Mouse (Mus musculus) liver, postnatal 0 days (tissue): ENCODE measurements around the gene Vapa. TPM values are rescaled to one million over a fixed set of nuclear protein-coding genes. Genes with fewer than 3 reads are reported as not detected.
"Not testable (repeated sequence)": the region's sequence is repeated elsewhere in the genome, so short reads cannot be mapped to it uniquely, and the experiment has no call there.

Source experiments
- ATAC-seq: fragments of 200-750 bp; cut with Nextera tagmentation; 2 replicates; pipeline ENCODE4 v1.8.0; 2017; ENCODE audit warnings: mild to moderate bottlenecking, moderate library complexity
- DNase-seq: peaks from one replicate; pipeline ENCODE4 v3.0.0-alpha.2; 2016
- H3K27ac ChIP-seq: fragments of 300-500 bp; sonication (generic); 2 replicates; pipeline ENCODE4 v1.5.1; 2014; ENCODE audit warnings: antibody characterized with exemption, moderate library complexity, mild to moderate bottlenecking, low read depth
- H3K27me3 ChIP-seq: fragments of 300-500 bp; sonication (generic); 2 replicates; pipeline ENCODE4 v1.6.1; 2014; ENCODE audit warnings: low read length, control low read depth, mixed read lengths; ENCODE audit not compliant: insufficient read depth
- H3K36me3 ChIP-seq: fragments of 300-500 bp; sonication (generic); replicated peaks from 2 replicates; pipeline ENCODE4 v1.6.1; 2014; ENCODE audit warnings: mild to moderate bottlenecking, control low read depth, low read length, moderate library complexity, mixed read lengths; ENCODE audit not compliant: insufficient read depth
- H3K4me1 ChIP-seq: fragments of 300-500 bp; sonication (generic); 2 replicates; pipeline ENCODE4 v1.6.1; 2014; ENCODE audit warnings: antibody characterized with exemption, mild to moderate bottlenecking, control low read depth; ENCODE audit not compliant: insufficient read depth
- H3K4me2 ChIP-seq: fragments of 300-500 bp; sonication (generic); 2 replicates; pipeline ENCODE4 v1.6.1; 2014; ENCODE audit warnings: low read depth, mild to moderate bottlenecking, low read length, moderate library complexity, mixed read lengths
- H3K4me3 ChIP-seq: fragments of 300-500 bp; sonication (generic); 2 replicates; pipeline ENCODE4 v1.5.1; 2014; ENCODE audit warnings: low read depth, low read length
- H3K9ac ChIP-seq: fragments of 300-500 bp; sonication (generic); replicated peaks from 2 replicates; pipeline ENCODE4 v1.6.1; 2014; ENCODE audit warnings: mild to moderate bottlenecking, moderate library complexity
- H3K9me3 ChIP-seq: fragments of 300-500 bp; sonication (generic); 2 replicates; pipeline ENCODE4 v1.6.1; 2016; ENCODE audit warnings: mild to moderate bottlenecking, control low read depth, low read length, mixed read lengths
- CTCF ChIP-seq: sonication (generic); IDR thresholded peaks from 2 replicates; pipeline ENCODE4 v1.5.1; 2016; ENCODE audit warnings: antibody characterized with exemption, low read depth
- EP300 ChIP-seq: IDR thresholded peaks from 2 replicates; pipeline ENCODE4 v1.6.1; 2016; ENCODE audit warnings: antibody characterized with exemption, low read depth, mild to moderate bottlenecking
- WGBS: fragments of 180-500 bp; shearing (Covaris S2); extraction: QIAGEN DNeasy Blood & Tissue Kit; methylation state at CpG from one replicate; pipeline ENCODE4 v1.1.7; 2014; ENCODE audit not compliant: insufficient replicate concordance; 5-methylcytosine and 5-hydroxymethylcytosine counted together
- polyA plus RNA-seq: library from polyadenylated mRNA; unstranded; fragments of >200 nt; fragmentation: Nextera tagmentation; extraction: Ambion mirVana; gene quantifications from 2 replicates; pipeline ENCODE4 v1.2.1, GENCODE M21; 2015

The Vapa gene
- polyA plus RNA-seq, 1 experiment from 2014 or later = 84.0 TPM

GRCm38 (mm10) chr17:65629943-65630342, 16.6 kb upstream of the Vapa start:
- Histone ChIP-seq H3K36me3 (no peaks in the 10 kb centered on the region), H3K4me3 (no peak overlapping the region), H3K9me3 (no peaks in the 10 kb centered on the region), H3K4me2 (no peak overlapping the region), H3K4me1 (no peaks in the 10 kb centered on the region), H3K9ac (no peak overlapping the region), H3K27me3 (no peaks in the 10 kb centered on the region), H3K27ac (no peak overlapping the region)
- 72% methylated on average over 6 of the region's 6 CpGs for WGBS
- DNase-seq (no peak), ATAC-seq (peak; percentile 41)
- no peak for TF ChIP-seq EP300

GRCm38 (mm10) chr17:65628823-65629532, 15.6 kb upstream of the Vapa start:
- not testable (repeated sequence) for H3K27me3 ChIP-seq, H3K9ac ChIP-seq, H3K9me3 ChIP-seq, H3K4me1 ChIP-seq, ATAC-seq, DNase-seq, H3K4me2 ChIP-seq, H3K4me3 ChIP-seq, H3K36me3 ChIP-seq, H3K27ac ChIP-seq
- WGBS = 69% methylated on average over 13 of the region's 13 CpGs

- H3K4me2 ChIP-seq = no peak overlapping the region
- H3K9me3 ChIP-seq = peaks cover 2% of the 10 kb centered on the region; the same call in 1 of the 2 replicates
- H3K9ac ChIP-seq = no peak overlapping the region
- ATAC-seq (no peak), DNase-seq (no peak)
- no peak overlapping the region for H3K4me3 ChIP-seq
- TF ChIP-seq EP300 = no peak
- TF ChIP-seq CTCF = no peak
- 81% methylated on average over 6 of the region's 6 CpGs for WGBS
- H3K4me1 ChIP-seq = no peaks in the 10 kb centered on the region
- no peak overlapping the region for H3K27ac ChIP-seq
- no peaks in the 10 kb centered on the region for H3K27me3 ChIP-seq
- no peaks in the 10 kb centered on the region for H3K36me3 ChIP-seq
Observed at GRCm38 (mm10) chr17:65626301-65626700, 12.9 kb upstream of the Vapa start.

GRCm38 (mm10) chr17:65625563-65625962, 12.2 kb upstream of the Vapa start:
- no peak overlapping the region for H3K4me3 ChIP-seq
- H3K9me3 ChIP-seq = peaks cover 2% of the 10 kb centered on the region; the same call in 1 of the 2 replicates
- TF ChIP-seq EP300 (no peak), CTCF (no peak)
- ATAC-seq (no peak), DNase-seq (no peak)
- no peak overlapping the region for H3K4me2 ChIP-seq
- no peaks in the 10 kb centered on the region for H3K27me3 ChIP-seq
- H3K36me3 ChIP-seq = no peaks in the 10 kb centered on the region
- H3K27ac ChIP-seq = no peak overlapping the region
- no peak overlapping the region for H3K9ac ChIP-seq
- 79% methylated on average over 6 of the region's 6 CpGs for WGBS
- no peaks in the 10 kb centered on the region for H3K4me1 ChIP-seq

GRCm38 (mm10) chr17:65623130-65623529, 9.8 kb upstream of the Vapa start:
- ATAC-seq (peak; percentile 86), DNase-seq (peak; percentile 10)
- H3K4me1 ChIP-seq = no peaks in the 10 kb centered on the region
- no peak overlapping the region for H3K4me3 ChIP-seq
- H3K4me2 ChIP-seq = no peak overlapping the region
- no peak overlapping the region for H3K27ac ChIP-seq
- no peaks in the 10 kb centered on the region for H3K27me3 ChIP-seq
- H3K9me3 ChIP-seq = peaks cover 2% of the 10 kb centered on the region; the same call in 1 of the 2 replicates
- no peak overlapping the region for H3K9ac ChIP-seq
- H3K36me3 ChIP-seq = no peaks in the 10 kb centered on the region
- TF ChIP-seq CTCF (no peak), EP300 (no peak)

DNA sequence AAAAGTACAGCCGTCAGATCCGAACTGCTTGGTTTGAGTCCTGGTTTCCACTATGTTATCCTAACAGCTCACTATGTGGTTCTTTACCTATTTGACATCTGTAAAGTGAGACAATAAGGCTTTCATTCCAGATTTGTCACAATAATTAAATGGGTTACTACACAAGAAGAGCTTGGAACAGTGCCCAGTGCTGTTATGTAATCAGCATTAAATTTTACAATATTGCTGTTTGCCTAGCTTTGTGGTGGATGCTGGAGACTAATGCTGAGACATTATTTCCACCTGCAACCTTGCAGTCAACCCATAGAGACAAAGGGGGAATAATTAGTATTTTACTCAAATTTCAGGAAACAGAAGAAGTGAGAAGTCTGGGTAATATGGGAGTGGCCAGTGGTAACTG, 5.1 kb upstream of the Vapa start:
- H3K4me3 ChIP-seq = no peak overlapping the region
- H3K27me3 ChIP-seq = no peaks in the 10 kb centered on the region
- no peak overlapping the region for H3K4me2 ChIP-seq
- DNase-seq (no peak), ATAC-seq (no peak)
- 91% methylated on average over 2 of the region's 2 CpGs for WGBS
- no peak overlapping the region for H3K9ac ChIP-seq
- no peak overlapping the region for H3K27ac ChIP-seq
- TF ChIP-seq EP300 (no peak), CTCF (no peak)
- no peaks in the 10 kb centered on the region for H3K9me3 ChIP-seq
- no peaks in the 10 kb centered on the region for H3K36me3 ChIP-seq
- 0 out of 2 replicates have a peak, but pooled peaks cover 3% of the 10 kb centered on the region for H3K4me1 ChIP-seq

GRCm38 (mm10) chr17:65615678-65616077, 2.3 kb upstream of the Vapa start:
- Histone ChIP-seq H3K9me3 (no peaks in the 10 kb centered on the region), H3K4me3 (no peak overlapping the region), H3K36me3 (no peaks in the 10 kb centered on the region), H3K4me1 (peaks cover 9% of the 10 kb centered on the region), H3K27ac (no peak overlapping the region), H3K4me2 (no peak overlapping the region), H3K9ac (no peak overlapping the region), H3K27me3 (no peaks in the 10 kb centered on the region)
- TF ChIP-seq CTCF (no peak), EP300 (no peak)
- ATAC-seq (no peak), DNase-seq (no peak)
- 46% methylated on average over 3 of the region's 3 CpGs for WGBS
